ENCODE assay signal across 8 mouse cellular contexts in genomic region chr19:32755792-32756635, GRCm38 (mm10). TPM values are rescaled to one million over a fixed set of nuclear protein-coding genes. Genes with fewer than 3 reads are reported as not detected.
DNase-seq lines count a peak whose midpoint lies in the region; ATAC-seq and TF ChIP-seq lines count a peak whose summit lies in the region.

No protein-coding gene starts in this region.

- H3K9ac ChIP-seq in kidney, embryonic 15.5 days = peak overlapping the region; percentile 82
- H3K9ac ChIP-seq in liver, adult 2 months (ENCODE audit: low read depth, low read length) = peak overlapping the region; percentile 96

- no peaks in the 10 kb centered on the region for H3K36me3 ChIP-seq in heart, embryonic 10.5 days
- H3K36me3 ChIP-seq in kidney, embryonic 15.5 days = no peaks in the 10 kb centered on the region
- no peaks in the 10 kb centered on the region for H3K36me3 ChIP-seq in liver, adult 2 months (ENCODE audit: control insufficient read depth, insufficient read depth, low read length)
- H3K36me3 ChIP-seq in myocyte (ENCODE audit: control insufficient read depth, insufficient read depth) = no peaks in the 10 kb centered on the region
- H3K36me3 ChIP-seq in splenic B cell, adult 2 months (ENCODE audit: control insufficient read depth, insufficient read depth, low read length, poor library complexity, severe bottlenecking) = no peaks in the 10 kb centered on the region

- peak overlapping the region; percentile 93 for H3K4me2 ChIP-seq in kidney, embryonic 15.5 days
- peak overlapping the region; percentile 87 for H3K4me2 ChIP-seq in myocyte (ENCODE audit: low read depth)

- DNase-seq in A20 (ENCODE audit: low read depth, low spot score) = peak; percentile 99
- peak; percentile 97 for DNase-seq in heart, embryonic 10.5 days (ENCODE audit: low spot score)
- DNase-seq in liver, adult 2 months (ENCODE audit: extremely low read depth, low read depth, low spot score) = peak; percentile 100
- peak; percentile 96 for DNase-seq in splenic B cell, adult 2 months (ENCODE audit: low read depth, low spot score)

- no peaks in the 10 kb centered on the region for H3K4me1 ChIP-seq in bone marrow macrophage, adult 2 months (ENCODE audit: control insufficient read depth, insufficient read depth, low read length)
- H3K4me1 ChIP-seq in embryonic fibroblast, embryonic 13.5 days (ENCODE audit: control insufficient read depth, insufficient read depth, low read length) = no peaks in the 10 kb centered on the region
- peaks cover 20% of the 10 kb centered on the region for H3K4me1 ChIP-seq in heart, embryonic 10.5 days
- peaks cover 28% of the 10 kb centered on the region for H3K4me1 ChIP-seq in kidney, embryonic 15.5 days
- peaks cover 5% of the 10 kb centered on the region for H3K4me1 ChIP-seq in liver, adult 2 months (ENCODE audit: control insufficient read depth, insufficient read depth, low read length)

- H3K27ac ChIP-seq in bone marrow macrophage, adult 2 months (ENCODE audit: insufficient read depth, low read depth, low read length) = peak overlapping the region; percentile 82
- H3K27ac ChIP-seq in embryonic fibroblast, embryonic 13.5 days (ENCODE audit: insufficient read depth, low read length) = peak overlapping the region; percentile 80
- peak overlapping the region; percentile 99 for H3K27ac ChIP-seq in heart, embryonic 10.5 days
- peak overlapping the region; percentile 96 for H3K27ac ChIP-seq in kidney, embryonic 15.5 days
- H3K27ac ChIP-seq in liver, adult 2 months (replicated peaks; ENCODE audit: insufficient read depth, low read depth, low read length) = peak overlapping the region; percentile 99

- no peak for TF ChIP-seq POLR2A in bone marrow macrophage, adult 2 months (IDR thresholded peaks at IDR 0.05; ENCODE audit: borderline replicate concordance, low read depth, low read length)
- peak; percentile 93 for TF ChIP-seq POLR2A in embryonic fibroblast, embryonic 13.5 days (IDR thresholded peaks at IDR 0.05; ENCODE audit: low read depth, low read length)
- TF ChIP-seq POLR2A in liver, adult 2 months (IDR thresholded peaks at IDR 0.05; ENCODE audit: extremely low read depth, insufficient read depth, low read length) = peak; percentile 85
- TF ChIP-seq POLR2A in myocyte (IDR thresholded peaks at IDR 0.05; ENCODE audit: insufficient read length, low read depth) = peak; percentile 84

- H3ac ChIP-seq in myocyte (ENCODE audit: control insufficient read depth, insufficient read length) = peak overlapping the region; percentile 75

- H3K9me3 ChIP-seq in heart, embryonic 10.5 days = no peaks in the 10 kb centered on the region
- no peaks in the 10 kb centered on the region for H3K9me3 ChIP-seq in kidney, embryonic 15.5 days (replicated peaks)

- peak; percentile 79 for ATAC-seq in kidney, embryonic 15.5 days (replicated peaks; ENCODE audit: low FRiP score)

- peaks cover 18% of the 10 kb centered on the region for H3K79me2 ChIP-seq in liver, adult 2 months (ENCODE audit: control insufficient read depth, insufficient read depth, low read length)
- H3K79me2 ChIP-seq in myocyte (ENCODE audit: control insufficient read depth, insufficient read depth) = peaks cover 31% of the 10 kb centered on the region

- peaks cover 13% of the 10 kb centered on the region for H3K27me3 ChIP-seq in heart, embryonic 10.5 days (ENCODE audit: insufficient read depth, poor library complexity, severe bottlenecking)
- H3K27me3 ChIP-seq in kidney, embryonic 15.5 days = peaks cover 5% of the 10 kb centered on the region; the same call in 1 of the 2 replicates
- no peaks in the 10 kb centered on the region for H3K27me3 ChIP-seq in liver, adult 2 months (ENCODE audit: control insufficient read depth, insufficient read depth, low read length)
- no peaks in the 10 kb centered on the region for H3K27me3 ChIP-seq in myocyte (ENCODE audit: control insufficient read depth, insufficient read depth, insufficient read length)
- H3K27me3 ChIP-seq in splenic B cell, adult 2 months (ENCODE audit: control insufficient read depth, insufficient read depth, low read length, poor library complexity, severe bottlenecking) = no peaks in the 10 kb centered on the region

- WGBS in heart, embryonic 10.5 days = under 1% methylated on average over 53 of the region's 53 CpGs
- WGBS in kidney, embryonic 15.5 days = under 1% methylated on average over 53 of the region's 53 CpGs
- under 1% methylated on average over 53 of the region's 53 CpGs for WGBS in liver, adult 2 months

- H3K4me3 ChIP-seq in bone marrow macrophage, adult 2 months (ENCODE audit: insufficient read depth, low read length) = peak overlapping the region; percentile 86
- H3K4me3 ChIP-seq in embryonic fibroblast, embryonic 13.5 days (ENCODE audit: insufficient read depth, low read length) = peak overlapping the region; percentile 84
- H3K4me3 ChIP-seq in heart, embryonic 10.5 days = peak overlapping the region; percentile 75
- H3K4me3 ChIP-seq in kidney, embryonic 15.5 days (replicated peaks) = peak overlapping the region; percentile 87
- peak overlapping the region; percentile 77 for H3K4me3 ChIP-seq in liver, adult 2 months (ENCODE audit: insufficient read depth, low read depth, low read length)
- peak overlapping the region; percentile 84 for H3K4me3 ChIP-seq in myocyte

- no peak for TF ChIP-seq CTCF in bone marrow macrophage, adult 2 months (IDR thresholded peaks at IDR 0.05; ENCODE audit: low read depth, low read length)
- peak; percentile 38; the same call in 1 of the 2 replicates for TF ChIP-seq CTCF in embryonic fibroblast, embryonic 13.5 days (IDR thresholded peaks at IDR 0.05; ENCODE audit: borderline replicate concordance, insufficient read depth, low read length)
- peak; percentile 46; the same call in 1 of the 2 replicates for TF ChIP-seq CTCF in liver, adult 2 months (IDR thresholded peaks at IDR 0.05; ENCODE audit: low read depth, low read length)

TF ChIP-seq in myocyte, 11 proteins besides CTCF, POLR2A, EP300 and RAD21:
- TF ChIP-seq MAX (IDR thresholded peaks at IDR 0.05; ENCODE audit: low read depth) (no peak), TCF12 (IDR thresholded peaks at IDR 0.05; ENCODE audit: insufficient read depth, poor library complexity, severe bottlenecking) (no peak), CEBPB (IDR thresholded peaks at IDR 0.05; ENCODE audit: insufficient read depth, poor library complexity, severe bottlenecking) (peak; percentile 50; the same call in 1 of the 2 replicates), MYOG (IDR thresholded peaks at IDR 0.05; ENCODE audit: control insufficient read depth in 1 of 3, insufficient read depth in 1 of 3, insufficient read length in 2 of 3, low read depth in 2 of 3) (no peak), POLR2AphosphoS2 (IDR thresholded peaks at IDR 0.05; ENCODE audit: insufficient read length, low read depth) (peak; percentile 68), USF1 (IDR thresholded peaks at IDR 0.05; ENCODE audit: low read depth) (peak; percentile 98), TCF3 (IDR thresholded peaks at IDR 0.05; ENCODE audit: insufficient read length, low read depth) (no peak), MYOD1 (IDR thresholded peaks at IDR 0.05; ENCODE audit: control insufficient read depth in 1 of 3, insufficient read length in 2 of 3, low read depth in 2 of 3) (no peak), E2F4 (IDR thresholded peaks at IDR 0.05; ENCODE audit: insufficient read depth) (no peak), REST (IDR thresholded peaks at IDR 0.05; ENCODE audit: insufficient read depth, insufficient read length) (no peak), SRF (IDR thresholded peaks at IDR 0.05; ENCODE audit: control insufficient read depth, insufficient read length, low read depth) (peak; percentile 44)
TF ChIP-seq in myocyte: peak in this region for 4.

RNA-seq across cellular contexts. Expression of gene Pten, which starts 1.3 kb away (rescaled TPM):
- polyA plus RNA-seq in bone marrow macrophage, adult 2 months (2012; ENCODE audit: insufficient read depth, insufficient read length, missing spikeins) = 62.7 and 70.4 TPM in 2 replicates
- 104 and 134 TPM in 2 replicates for polyA plus RNA-seq in embryonic fibroblast, embryonic 13.5 days (2011; ENCODE audit: insufficient read length, low read depth, missing spikeins)
- polyA plus RNA-seq in heart, embryonic 10.5 days (2016; fragmentation: Nextera tagmentation; extraction: Ambion mirVana) = 4.3 and 5.4 TPM in 2 replicates
- 8.3 and 8.7 TPM in 2 replicates for polyA plus RNA-seq in kidney, embryonic 15.5 days (2015; fragmentation: Nextera tagmentation; extraction: Ambion mirVana)
- 78.4 and 80.9 TPM in 2 replicates for total RNA-seq in liver, adult 2 months (2014; rRNA removed)
- polyA plus RNA-seq in liver, adult 2 months (2012; rRNA removed) = 12.9 and 17.9 TPM in 2 replicates
- 8.9 TPM for polyA plus RNA-seq in myocyte (2012; fragmentation: generic; extraction: Trizol)

RNA-seq across cellular contexts. Expression of gene Atad1, which starts 16.4 kb away (rescaled TPM):
- polyA plus RNA-seq in bone marrow macrophage, adult 2 months (2012; ENCODE audit: insufficient read depth, insufficient read length, missing spikeins) = 52.2 and 75.6 TPM in 2 replicates
- polyA plus RNA-seq in embryonic fibroblast, embryonic 13.5 days (2011; ENCODE audit: insufficient read length, low read depth, missing spikeins) = 87.2 and 97.8 TPM in 2 replicates
- 63.4 and 68.1 TPM in 2 replicates for polyA plus RNA-seq in heart, embryonic 10.5 days (2016; fragmentation: Nextera tagmentation; extraction: Ambion mirVana)
- 82.5 and 85.7 TPM in 2 replicates for polyA plus RNA-seq in kidney, embryonic 15.5 days (2015; fragmentation: Nextera tagmentation; extraction: Ambion mirVana)
- 43.6 and 51.2 TPM in 2 replicates for total RNA-seq in liver, adult 2 months (2014; rRNA removed)
- polyA plus RNA-seq in liver, adult 2 months (2012; rRNA removed) = 7.1 and 9.0 TPM in 2 replicates
- 14.8 TPM for polyA plus RNA-seq in myocyte (2012; fragmentation: generic; extraction: Trizol)

Comparison
In these comparisons a context has a peak if more than half of its experiments do, and no peak if none do; other contexts are left out.
1. Peak in every context shown above with its lines: DNase-seq, ATAC-seq, H3K4me3 ChIP-seq and H3K27ac ChIP-seq.